Mouse (Mus musculus) right cerebral cortex, postnatal 36 days (tissue): ENCODE measurements around the gene Plxnc1.
A peak's percentile ranks its signal among the peaks of the same experiment; 100 is the strongest.

Experiments used
- DNase-seq, 2 experiments: peaks; one replicate each; pipeline ENCODE4 v3.0.0; 2022; ENCODE audit warnings: low spot score in 2 of 2, mixed read lengths in 1 of 2

Gene Plxnc1

GRCm38 (mm10) chr10:94920526-94920925 is 24.1 kb downstream of the Plxnc1 start:
- no peak for DNase-seq

GRCm38 (mm10) chr10:94919960-94920359 is 24.7 kb downstream of the Plxnc1 start:
- no peak for DNase-seq

DNA sequence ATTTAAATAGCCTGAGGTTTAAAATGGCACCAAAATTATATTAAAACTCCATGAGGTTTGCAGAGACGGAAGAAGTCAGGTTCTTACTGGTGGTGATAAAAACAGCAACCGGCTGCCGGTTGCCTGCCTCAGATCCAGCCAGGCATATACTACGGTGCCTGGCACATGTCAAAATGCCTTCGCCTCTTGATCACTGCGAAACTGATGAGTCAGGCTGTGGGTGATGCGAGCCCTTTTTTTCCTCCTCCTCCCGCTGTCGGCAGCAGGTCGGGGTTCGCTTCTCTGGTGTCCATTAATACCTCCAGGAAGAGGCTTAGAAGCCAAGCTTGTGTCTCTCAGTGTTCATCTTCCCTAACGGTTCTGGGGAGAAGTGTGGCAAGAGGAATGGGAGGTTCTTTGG is 25.1 kb downstream of the Plxnc1 start:
- DNase-seq = peak in 1 of 2 experiments; percentile 71

DNA sequence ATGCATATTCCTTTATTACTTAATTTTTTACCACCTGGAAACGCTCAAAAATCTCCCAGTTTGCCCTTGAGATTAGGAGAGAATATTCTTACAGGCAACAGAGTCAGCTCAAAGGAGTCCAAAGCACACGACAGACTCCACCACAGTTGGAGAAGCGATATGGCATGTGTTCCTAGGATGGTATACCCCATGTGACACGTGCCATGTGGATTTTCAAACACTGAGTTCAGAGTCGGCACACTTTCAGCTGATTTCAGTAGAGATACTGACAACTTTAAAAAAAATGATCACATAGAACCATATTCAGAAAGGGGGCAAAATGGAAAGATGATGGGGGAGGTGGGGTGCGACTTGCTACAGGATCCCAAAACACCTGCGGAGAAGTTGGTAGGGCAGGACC is 26.0 kb downstream of the Plxnc1 start:
- DNase-seq = no peak

- DNase-seq = no peak
These were observed 26.6 kb downstream of the Plxnc1 start for GRCm38 (mm10) chr10:94917990-94918389.

DNA sequence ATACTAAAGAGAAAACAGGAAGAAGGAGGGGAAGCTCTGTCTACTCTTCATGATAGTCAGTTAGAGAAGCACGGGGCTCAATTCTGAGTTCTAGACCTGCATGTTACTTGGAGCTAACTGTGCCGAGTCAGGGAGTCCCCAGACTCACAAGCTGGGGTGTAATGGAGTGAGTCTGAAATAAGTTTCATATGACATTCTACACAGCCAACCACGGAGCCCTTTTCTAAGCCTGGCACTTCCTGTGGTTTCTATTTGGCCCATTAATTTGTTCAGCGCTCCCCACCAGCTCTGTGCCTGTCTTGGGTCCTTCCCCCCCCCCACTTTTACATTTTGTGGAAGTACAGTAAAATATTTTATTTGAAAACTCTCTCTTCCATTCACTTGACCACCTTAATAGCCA is 27.3 kb downstream of the Plxnc1 start:
- no peak for DNase-seq

- DNase-seq = no peak
These were observed 28.0 kb downstream of the Plxnc1 start for GRCm38 (mm10) chr10:94916610-94917009.

DNA sequence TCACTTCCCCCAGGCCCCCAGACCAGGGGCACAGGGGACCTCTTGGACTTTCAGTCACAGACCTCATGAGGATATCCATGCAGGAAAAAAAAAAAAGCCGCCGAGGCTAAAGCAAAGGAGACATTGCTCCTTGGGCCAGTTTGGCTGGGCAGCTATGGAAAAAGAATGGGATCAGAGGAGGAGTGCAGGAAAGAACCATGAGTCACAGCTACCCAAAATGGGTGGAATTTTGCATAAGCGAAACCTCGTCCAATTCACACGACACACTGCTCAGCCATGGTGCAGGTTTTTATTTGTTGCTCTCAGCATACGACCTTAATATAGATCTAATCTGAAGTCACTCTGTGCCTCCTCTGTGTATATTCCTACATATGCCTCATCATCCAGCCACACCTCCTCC is 28.9 kb downstream of the Plxnc1 start:
- DNase-seq = no peak

DNA sequence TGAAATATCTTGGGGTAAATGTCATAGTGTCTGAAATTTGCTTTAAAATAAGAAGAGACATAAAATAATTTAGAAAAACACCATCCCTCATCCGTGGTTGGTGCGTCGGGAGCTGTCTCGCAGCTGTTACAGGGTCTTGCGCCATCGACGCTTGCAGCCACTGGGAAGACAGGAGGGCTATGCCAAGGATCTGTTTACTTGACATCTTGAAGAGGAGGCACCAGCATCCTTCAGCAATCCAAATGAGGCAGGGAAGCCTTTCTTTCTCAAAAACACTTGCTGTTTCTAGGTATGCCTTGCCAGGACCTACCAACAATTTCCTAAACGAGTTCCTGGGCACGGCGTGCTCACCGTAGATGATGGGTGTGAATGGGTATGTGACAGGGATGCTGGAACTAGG is 30.6 kb downstream of the Plxnc1 start:
- DNase-seq = no peak

DNA sequence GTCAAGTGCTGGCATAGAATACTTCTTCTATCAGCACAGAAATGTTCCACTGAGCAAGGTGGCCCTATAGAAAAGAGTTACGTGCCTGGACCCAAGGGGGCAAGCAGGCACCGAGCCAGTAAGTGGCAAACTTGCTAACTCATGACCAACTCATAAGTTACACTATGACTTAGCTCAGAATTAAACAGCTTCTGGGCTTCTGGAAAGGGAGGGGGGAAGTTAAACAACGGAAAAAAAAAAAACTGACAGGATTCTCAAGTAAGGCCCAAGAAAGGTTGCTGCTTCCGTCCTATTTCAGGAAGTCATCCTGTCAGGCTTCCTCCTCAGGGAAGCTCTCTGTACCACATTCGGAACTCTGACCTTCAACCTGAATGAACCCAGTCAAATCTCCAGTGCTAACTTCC is 31.3 kb downstream of the Plxnc1 start:
- no peak for DNase-seq

- DNase-seq = no peak
These were observed 32.1 kb downstream of the Plxnc1 start for GRCm38 (mm10) chr10:94912551-94912950.

- no peak for DNase-seq
These were observed 33.5 kb downstream of the Plxnc1 start for GRCm38 (mm10) chr10:94911102-94911501.

GRCm38 (mm10) chr10:94910570-94910969 is 34.1 kb downstream of the Plxnc1 start:
- no peak for DNase-seq

DNA sequence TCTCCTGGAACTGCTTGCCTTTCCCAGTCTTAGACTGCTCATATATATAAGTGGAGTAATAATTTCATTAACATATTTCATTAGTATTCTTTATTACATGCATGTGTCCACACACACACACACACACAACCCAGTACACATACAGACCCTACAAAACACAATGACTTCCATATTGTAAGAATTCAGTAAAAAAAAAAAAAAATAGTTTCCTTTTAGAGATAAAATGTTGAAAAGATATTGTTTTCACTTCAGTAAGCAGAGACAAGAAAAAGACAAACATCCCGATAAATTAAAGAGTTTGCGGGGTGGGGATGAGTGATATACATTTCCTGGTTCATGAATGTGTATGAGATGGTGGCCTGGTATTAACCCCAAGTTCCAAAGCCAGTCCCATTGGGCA is 34.8 kb downstream of the Plxnc1 start:
- no peak for DNase-seq

DNA sequence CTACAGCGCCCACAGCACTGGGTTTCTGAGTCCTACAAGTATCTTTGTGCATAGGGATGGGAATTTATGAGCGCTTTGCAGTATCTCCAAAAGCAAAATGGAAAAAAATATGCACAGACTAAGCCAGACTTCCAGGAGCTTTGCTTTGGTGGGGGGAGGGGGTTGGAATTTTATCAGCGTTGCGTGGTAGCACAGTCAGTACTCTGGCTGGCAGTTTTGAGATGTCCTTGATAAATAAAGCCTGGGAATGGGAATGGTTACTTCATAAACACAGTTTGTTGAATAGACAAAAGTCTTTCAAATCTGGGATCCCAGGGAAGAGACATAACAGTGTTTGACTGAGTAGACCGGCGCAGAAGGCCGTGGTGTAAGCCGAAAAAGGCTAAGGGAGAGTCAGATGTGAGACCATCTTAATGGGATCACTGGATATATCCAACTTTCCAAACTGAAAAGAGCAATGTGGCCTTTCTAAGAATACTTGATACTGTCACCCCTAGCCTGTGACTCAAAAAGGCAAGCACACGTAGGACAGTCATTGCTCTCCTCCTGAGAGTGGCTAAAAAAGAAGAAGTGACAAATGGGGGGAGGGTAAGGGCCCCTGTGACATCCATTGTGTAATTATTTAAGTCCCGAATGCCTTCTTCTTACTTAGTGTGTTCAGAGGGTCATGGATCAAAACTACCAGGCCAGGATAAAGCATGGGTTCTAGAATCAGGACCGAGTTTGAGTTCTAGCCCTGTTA is 35.5 kb downstream of the Plxnc1 start:
- no peak for DNase-seq

DNA sequence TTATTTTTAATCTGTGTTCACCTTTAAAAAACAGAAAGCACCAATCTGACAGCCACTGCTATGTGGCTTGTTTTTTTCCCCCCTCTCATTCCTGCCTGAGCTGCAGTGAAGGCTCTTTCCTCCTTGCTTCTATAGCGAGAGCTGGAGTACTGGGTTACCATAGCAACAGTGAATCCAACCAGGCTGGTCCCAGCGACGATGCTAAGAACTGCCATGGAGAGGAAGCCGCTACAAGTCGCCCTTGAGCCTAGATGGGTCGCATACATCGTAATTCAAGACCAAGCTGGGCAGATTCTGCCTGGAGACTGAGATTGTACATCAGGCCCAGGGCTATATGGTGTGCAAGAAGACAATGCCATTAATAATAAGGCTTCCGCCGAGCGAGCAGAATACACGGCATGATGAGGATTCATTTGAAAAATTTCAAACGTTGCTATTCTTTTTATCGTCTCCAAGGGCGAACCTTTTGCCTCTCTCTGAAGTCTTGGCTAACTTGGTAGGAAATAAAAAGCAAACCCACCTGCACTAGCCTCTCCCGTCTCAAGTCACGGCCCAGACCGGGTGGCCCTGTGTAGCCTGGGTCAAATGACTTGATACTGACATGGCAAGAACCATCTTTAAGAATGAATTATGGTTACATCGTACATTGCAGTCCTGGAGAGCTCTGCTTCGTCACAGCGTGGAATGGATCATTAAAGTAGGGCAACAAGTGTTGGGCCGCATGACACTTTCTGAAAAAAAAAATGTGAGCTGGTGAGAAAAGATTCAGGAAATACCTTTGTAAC is 38.8 kb downstream of the Plxnc1 start:
- peak; percentile 75 to 85 for DNase-seq

DNA sequence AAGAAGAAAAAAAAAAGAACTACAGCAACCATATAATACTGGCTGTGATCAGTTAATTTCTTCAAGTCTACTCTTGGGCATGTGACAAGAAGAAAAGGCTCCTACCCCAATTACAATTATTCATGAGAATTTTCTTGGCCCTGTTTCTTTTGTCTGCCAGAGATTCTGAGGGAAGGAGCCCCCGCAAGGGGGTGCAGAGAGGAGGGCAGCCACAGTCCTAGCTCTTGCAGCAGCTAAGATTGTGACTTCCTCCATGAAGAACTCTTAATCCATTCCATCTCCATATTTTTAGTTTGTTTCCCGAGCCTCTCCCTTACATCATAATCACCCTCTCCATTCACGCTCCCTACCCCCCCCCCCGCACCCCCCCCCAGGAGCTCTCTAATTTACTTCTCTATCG is 39.4 kb downstream of the Plxnc1 start:
- peak in 1 of 2 experiments; percentile 48 for DNase-seq

DNA sequence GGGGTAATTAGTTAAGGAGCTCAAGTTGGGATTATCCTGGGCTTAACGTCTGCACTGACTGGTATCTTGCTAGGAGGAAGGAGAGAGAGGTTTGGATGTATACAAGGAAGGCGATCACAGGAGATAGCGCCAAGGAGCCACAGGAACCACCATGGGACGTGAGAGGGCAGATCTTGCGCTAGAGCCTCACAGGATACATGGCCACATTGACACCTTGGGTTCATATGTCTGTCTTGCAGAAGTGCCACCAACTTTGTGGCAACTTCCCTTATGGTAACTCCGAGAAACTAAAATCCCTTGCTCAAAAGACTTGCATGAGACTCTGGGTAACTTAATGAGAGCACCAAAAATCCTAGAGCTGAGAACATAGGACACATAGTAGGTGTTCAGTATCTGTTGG is 47.7 kb downstream of the Plxnc1 start:
- no peak for DNase-seq

DNA sequence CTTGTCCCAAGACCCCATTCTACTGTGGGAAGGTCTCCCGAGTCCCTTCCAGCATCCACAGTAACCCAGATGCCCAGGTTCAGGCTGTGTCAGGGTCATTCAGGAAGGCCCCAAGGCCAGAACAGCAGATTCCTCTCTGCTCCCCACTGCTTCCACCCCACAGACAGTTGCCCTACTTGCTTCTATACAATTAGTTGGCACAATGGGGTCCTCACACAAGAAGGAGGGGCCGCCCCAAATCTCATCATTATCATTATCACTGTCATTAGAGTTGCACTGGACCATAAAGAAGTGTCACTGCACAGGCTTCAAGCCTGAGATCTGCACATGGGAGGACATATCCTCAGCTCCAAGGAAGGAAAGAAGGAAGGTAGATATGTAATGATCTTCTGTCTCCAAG is 48.3 kb downstream of the Plxnc1 start:
- no peak for DNase-seq

DNA sequence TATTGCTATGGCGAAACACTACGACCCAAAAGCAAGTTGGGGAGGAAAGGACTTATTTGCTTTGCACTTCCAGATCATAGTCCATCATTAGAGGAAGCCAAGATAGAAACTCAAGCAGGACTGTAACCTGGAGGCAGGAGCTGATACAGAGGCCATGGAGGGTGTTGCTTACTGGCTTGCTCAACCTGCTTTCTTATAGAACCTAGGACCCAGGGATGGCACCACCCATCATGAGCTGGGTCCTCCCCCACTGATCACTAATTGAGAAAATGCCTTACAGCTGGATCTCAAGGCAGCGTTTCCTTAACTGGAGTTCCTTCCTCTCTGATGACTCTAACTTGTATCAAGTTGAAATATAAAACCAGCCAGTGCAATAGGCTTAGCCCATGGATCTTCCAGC is 48.8 kb downstream of the Plxnc1 start:
- no peak for DNase-seq

GRCm38 (mm10) chr10:94889735-94890134 is 54.9 kb downstream of the Plxnc1 start:
- no peak for DNase-seq

DNA sequence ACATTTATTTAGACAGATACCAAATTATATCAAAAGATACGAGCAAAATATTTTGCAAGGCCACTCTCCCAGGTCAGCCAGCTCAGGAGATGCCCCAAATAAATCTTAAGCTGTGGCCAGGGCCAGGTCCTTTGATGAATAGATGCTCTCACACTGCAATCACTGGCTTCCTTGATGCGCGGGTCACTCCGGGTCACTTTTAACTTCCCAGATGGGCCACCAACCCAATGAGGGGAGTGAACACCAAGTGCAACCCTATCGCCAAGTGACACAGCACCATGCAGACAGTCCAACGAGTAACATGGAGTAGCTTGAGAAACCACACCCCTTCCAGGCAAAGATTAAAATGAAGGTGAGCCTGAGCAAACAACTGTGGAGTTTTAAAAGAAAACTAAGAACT is 61.4 kb downstream of the Plxnc1 start:
- no peak for DNase-seq

- DNase-seq = no peak
These were observed 73.1 kb downstream of the Plxnc1 start for GRCm38 (mm10) chr10:94871506-94871905.
